Mouse (Mus musculus) G1E (cell line): ENCODE results near the gene Cox8b.

Source experiments
- CTCF ChIP-seq: IDR thresholded peaks from 2 replicates; pipeline ENCODE4 v1.5.1; 2012; ENCODE audit warnings: low read depth, low read length, inconsistent platforms, mixed read lengths
- POLR2AphosphoS5 ChIP-seq: IDR thresholded peaks from 2 replicates; pipeline ENCODE4 v1.6.1; 2012; ENCODE audit warnings: low read depth, low read length, inconsistent platforms; ENCODE audit not compliant: insufficient replicate concordance

DNA sequence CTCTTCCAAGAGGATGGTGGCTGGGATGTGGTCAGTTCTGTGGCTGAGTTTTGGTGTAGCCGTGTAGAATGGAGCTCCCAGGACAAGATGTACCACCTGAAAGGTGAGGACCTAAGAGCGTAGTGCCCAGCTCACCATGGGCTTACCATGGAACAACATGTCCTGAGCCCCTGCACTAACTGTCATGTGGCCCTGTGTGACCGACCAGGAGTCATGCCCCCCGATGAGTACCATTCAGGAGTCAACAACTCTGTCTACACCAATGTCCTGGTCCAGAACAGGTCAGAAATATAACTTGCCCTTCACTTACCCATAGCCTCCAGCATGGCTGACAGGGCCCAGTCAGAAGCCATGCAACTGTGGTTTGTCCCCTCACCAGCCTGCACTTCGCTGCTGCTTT is 45.0 kb upstream of the Cox8b start:
- TF ChIP-seq CTCF (no peak), POLR2AphosphoS5 (no peak)
